Mouse (Mus musculus): ENCODE results near the gene Lamb1. TPM values are rescaled to one million over a fixed set of nuclear protein-coding genes. Genes with fewer than 3 reads are reported as not detected.

Lamb1 gene
- total and polyA plus RNA-seq, 3 experiments = under 0.01 TPM; not detected in 2

DNA sequence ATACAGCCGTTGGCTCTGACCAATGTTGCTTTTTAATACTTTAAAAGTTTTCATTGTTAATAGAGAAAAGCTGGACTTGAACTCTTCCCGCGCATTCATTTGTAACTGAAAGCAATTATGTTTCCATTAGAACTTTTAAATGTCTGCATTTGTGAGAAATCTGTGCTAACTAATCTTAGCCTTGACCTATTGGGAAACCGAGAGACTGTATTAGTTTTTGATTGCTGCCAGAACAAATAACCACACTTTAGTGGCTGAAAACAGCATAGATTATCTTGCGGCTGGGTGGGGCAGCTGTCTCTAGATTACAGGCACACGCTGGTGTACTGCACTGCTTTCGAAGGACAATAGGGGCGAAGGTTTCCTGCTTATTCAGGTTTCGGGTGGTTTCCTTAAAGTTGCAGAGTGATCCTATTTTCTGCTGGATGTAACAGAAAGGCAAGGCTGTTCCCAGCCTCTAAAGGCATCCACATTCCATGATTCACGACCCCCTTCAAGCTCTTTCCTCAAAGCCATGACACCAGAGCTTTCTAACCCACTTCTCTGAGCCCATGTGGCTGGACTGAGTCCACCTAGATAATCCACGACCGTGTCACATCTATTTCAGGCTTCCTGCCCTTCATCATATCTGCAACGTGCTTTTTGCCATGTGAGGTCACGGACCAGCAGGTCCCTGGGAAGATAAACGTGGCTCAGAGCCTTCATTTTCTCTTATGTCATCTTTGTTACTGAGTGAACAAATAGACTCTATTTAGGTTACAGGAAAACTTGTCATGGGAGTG lies 28.5 kb downstream of the Lamb1 start:
- dilution Hi-C loops (cut with MboI; ENCODE audit: extremely low pct_ligation_motif_present, extremely low pct_unique_long_range_greater_than_20kb, low sequenced_read_pairs) (no loop called here), in situ Hi-C loops (cut with MboI; ENCODE audit: low pct_ligation_motif_present, low pct_unique_long_range_greater_than_20kb, low sequenced_read_pairs) (no loop called here)
- no peak for TF ChIP-seq ZNF384 (IDR thresholded peaks at IDR 0.05; ENCODE audit: low read depth, low read length)
- Histone ChIP-seq H3K79me2 (replicated peaks; ENCODE audit: control insufficient read depth, extremely low read depth, insufficient read depth, poor library complexity, severe bottlenecking) (no peaks in the 10 kb centered on the region), H3K4me1 (ENCODE audit: control insufficient read depth in 1 of 2, insufficient read depth in 2 of 2) (peaks cover 0 to 3% of the 10 kb centered on the region in 2 experiments; a peak in 1 of 4 replicates), H3K27me3 (replicated peaks) (no peaks in the 10 kb centered on the region), H3K9ac (ENCODE audit: insufficient read depth, low read depth) (no peak overlapping the region), H3K27ac (ENCODE audit: insufficient read depth, low read depth) (no peak overlapping the region), H3K4me3 (replicated peaks in 1 of 3; ENCODE audit: low read depth in 2 of 3, low read length in 2 of 3, poor library complexity in 1 of 3) (no peak overlapping the region), H3K9me3 (replicated peaks; ENCODE audit: low read length) (no peaks in the 10 kb centered on the region), H3K4me2 (ENCODE audit: insufficient read depth, low read depth, poor library complexity, severe bottlenecking) (no peak overlapping the region), H3K36me3 (replicated peaks in 1 of 2; ENCODE audit: control insufficient read depth in 1 of 2, insufficient read depth in 1 of 2, low read length in 1 of 2) (no peaks in the 10 kb centered on the region)
- no peak for DNase-seq (ENCODE audit: extremely low read depth)

- Histone ChIP-seq H3K4me1 (ENCODE audit: control insufficient read depth in 1 of 2, insufficient read depth in 2 of 2) (peaks cover 0 to 3% of the 10 kb centered on the region in 2 experiments; a peak in 1 of 4 replicates), H3K79me2 (replicated peaks; ENCODE audit: control insufficient read depth, extremely low read depth, insufficient read depth, poor library complexity, severe bottlenecking) (no peaks in the 10 kb centered on the region), H3K4me3 (replicated peaks in 1 of 3; ENCODE audit: low read depth in 2 of 3, low read length in 2 of 3, poor library complexity in 1 of 3) (no peak overlapping the region), H3K4me2 (ENCODE audit: insufficient read depth, low read depth, poor library complexity, severe bottlenecking) (no peak overlapping the region), H3K27ac (ENCODE audit: insufficient read depth, low read depth) (no peak overlapping the region), H3K9ac (ENCODE audit: insufficient read depth, low read depth) (no peak overlapping the region), H3K36me3 (replicated peaks in 1 of 2; ENCODE audit: control insufficient read depth in 1 of 2, insufficient read depth in 1 of 2, low read length in 1 of 2) (no peaks in the 10 kb centered on the region), H3K27me3 (replicated peaks) (no peaks in the 10 kb centered on the region), H3K9me3 (replicated peaks; ENCODE audit: low read length) (no peaks in the 10 kb centered on the region)
- no peak for DNase-seq (ENCODE audit: extremely low read depth)
- dilution Hi-C loops (cut with MboI; ENCODE audit: extremely low pct_ligation_motif_present, extremely low pct_unique_long_range_greater_than_20kb, low sequenced_read_pairs) (no loop called here), in situ Hi-C loops (cut with MboI; ENCODE audit: low pct_ligation_motif_present, low pct_unique_long_range_greater_than_20kb, low sequenced_read_pairs) (no loop called here)
- TF ChIP-seq RAD21 (IDR thresholded peaks at IDR 0.05; ENCODE audit: low read depth, low read length) (no peak), HCFC1 (IDR thresholded peaks at IDR 0.05; ENCODE audit: low read depth, low read length) (no peak), MAZ (IDR thresholded peaks at IDR 0.05; ENCODE audit: low read depth, low read length) (no peak), ETS1 (conservative IDR thresholded peaks at IDR 0.05; ENCODE audit: low read depth, low read length) (no peak), MEF2A (IDR thresholded peaks at IDR 0.05; ENCODE audit: borderline replicate concordance, low read depth, low read length) (no peak), ZNF384 (IDR thresholded peaks at IDR 0.05; ENCODE audit: low read depth, low read length) (no peak), EP300 (IDR thresholded peaks at IDR 0.05; ENCODE audit: low read length) (no peak), POLR2AphosphoS2 (IDR thresholded peaks at IDR 0.05; ENCODE audit: low read depth, low read length) (no peak)
Observed at GRCm38 (mm10) chr12:31294526-31294925, 29.5 kb downstream of the Lamb1 start.

DNA sequence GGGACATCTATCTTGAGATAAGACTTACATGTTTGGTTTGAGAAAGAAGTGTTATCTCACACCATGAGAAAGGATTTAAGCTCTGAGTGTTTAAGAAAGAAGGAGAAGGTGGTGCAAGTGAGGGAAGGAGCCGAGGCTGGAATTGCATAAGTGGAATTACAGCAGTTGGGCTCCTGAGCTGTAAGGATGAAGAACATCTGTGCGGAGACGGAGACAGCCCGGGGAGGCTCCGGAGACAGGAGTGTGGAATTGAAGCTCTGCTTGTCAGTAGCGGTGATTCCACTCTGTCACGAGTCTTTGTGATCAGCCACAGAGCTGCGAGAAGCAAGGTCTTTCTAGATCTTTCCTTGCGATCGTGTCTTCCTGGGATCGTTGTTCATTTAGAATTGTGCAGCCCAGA lies 30.0 kb downstream of the Lamb1 start:
- no peak for TF ChIP-seq E2F4 (IDR thresholded peaks at IDR 0.05; ENCODE audit: insufficient replicate concordance, low read depth, low read length)
- TF ChIP-seq KAT2A (IDR thresholded peaks at IDR 0.05; ENCODE audit: insufficient replicate concordance, low read length) = no peak
- TF ChIP-seq MEF2A (IDR thresholded peaks at IDR 0.05; ENCODE audit: borderline replicate concordance, low read depth, low read length) = no peak
- no peak for TF ChIP-seq HCFC1 (IDR thresholded peaks at IDR 0.05; ENCODE audit: low read depth, low read length)
- H3K4me1 ChIP-seq (ENCODE audit: control insufficient read depth in 1 of 2, insufficient read depth in 2 of 2) = peaks cover 0 to 3% of the 10 kb centered on the region in 2 experiments; a peak in 1 of 4 replicates
- in situ Hi-C loops (cut with MboI; ENCODE audit: low pct_ligation_motif_present, low pct_unique_long_range_greater_than_20kb, low sequenced_read_pairs) = no loop called here
- H3K27me3 ChIP-seq (replicated peaks) = no peaks in the 10 kb centered on the region
- no peak overlapping the region for H3K4me3 ChIP-seq (replicated peaks in 1 of 3; ENCODE audit: low read depth in 2 of 3, low read length in 2 of 3, poor library complexity in 1 of 3)
- H3K36me3 ChIP-seq (replicated peaks in 1 of 2; ENCODE audit: control insufficient read depth in 1 of 2, insufficient read depth in 1 of 2, low read length in 1 of 2) = no peaks in the 10 kb centered on the region
- H3K4me2 ChIP-seq (ENCODE audit: insufficient read depth, low read depth, poor library complexity, severe bottlenecking) = no peak overlapping the region
- no peak for DNase-seq (ENCODE audit: extremely low read depth)
- no peak overlapping the region for H3K27ac ChIP-seq (ENCODE audit: insufficient read depth, low read depth)
- H3K9ac ChIP-seq (ENCODE audit: insufficient read depth, low read depth) = no peak overlapping the region
- dilution Hi-C loops (cut with MboI; ENCODE audit: extremely low pct_ligation_motif_present, extremely low pct_unique_long_range_greater_than_20kb, low sequenced_read_pairs) = no loop called here
- H3K79me2 ChIP-seq (replicated peaks; ENCODE audit: control insufficient read depth, extremely low read depth, insufficient read depth, poor library complexity, severe bottlenecking) = no peaks in the 10 kb centered on the region
- H3K9me3 ChIP-seq (replicated peaks; ENCODE audit: low read length) = no peaks in the 10 kb centered on the region
